Mouse (Mus musculus): Measurements from ENCODE around the gene Birc2.

DNA sequence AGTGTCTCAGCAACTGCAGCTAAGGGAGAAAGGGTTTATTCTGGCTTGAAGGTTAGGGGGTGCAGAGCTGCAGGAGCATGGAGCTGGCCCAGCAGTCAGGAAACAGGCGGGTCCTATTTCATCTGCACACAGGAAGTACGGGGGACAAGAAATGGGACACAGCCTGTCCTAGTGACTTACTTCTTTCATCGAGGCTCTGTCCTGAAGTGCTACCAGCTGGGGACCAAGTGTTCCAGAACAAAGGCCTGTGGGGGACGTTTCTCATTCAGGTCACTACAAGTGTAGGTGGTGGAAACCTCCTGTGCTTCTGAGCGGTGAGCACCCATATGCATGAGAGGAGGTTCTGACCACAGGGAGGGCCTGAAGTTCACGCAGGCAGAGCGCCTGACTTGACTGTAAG is 58.1 kb downstream of the Birc2 start:
- no peak for TF ChIP-seq CTCF (IDR thresholded peaks at IDR 0.05; ENCODE audit: insufficient read depth, low read length)
- no peak for TF ChIP-seq POLR2A (IDR thresholded peaks at IDR 0.05; ENCODE audit: borderline replicate concordance, extremely low read depth, low read depth, low read length)

Measured in lung, adult 2 months (tissue).